Mouse (Mus musculus): Measurements from ENCODE around the gene Dock2.
"Not testable (repeated sequence)": the region's sequence is repeated elsewhere in the genome, so short reads cannot be mapped to it uniquely, and the experiment has no call there.

The Dock2 gene

GRCm38 (mm10) chr11:34290265-34290664, 493.4 kb downstream of the Dock2 start:
- DNase-seq (ENCODE audit: low spot score) = no peak

GRCm38 (mm10) chr11:34284124-34284808, 499.4 kb downstream of the Dock2 start:
- DNase-seq (ENCODE audit: low spot score) = no peak

GRCm38 (mm10) chr11:34277047-34277445, 506.6 kb downstream of the Dock2 start:
- DNase-seq (ENCODE audit: low spot score) = no peak

GRCm38 (mm10) chr11:34276363-34277046, 507.2 kb downstream of the Dock2 start:
- no peak for DNase-seq (ENCODE audit: low spot score)

GRCm38 (mm10) chr11:34275941-34276340, 507.8 kb downstream of the Dock2 start:
- no peak for DNase-seq (ENCODE audit: low spot score)

GRCm38 (mm10) chr11:34272016-34272415, 511.7 kb downstream of the Dock2 start:
- DNase-seq (ENCODE audit: low spot score) = no peak

- DNase-seq (ENCODE audit: low spot score) = no peak
Observed at GRCm38 (mm10) chr11:34264099-34264498, 519.6 kb downstream of the Dock2 start.

- DNase-seq (ENCODE audit: low spot score) = no peak
Observed at GRCm38 (mm10) chr11:34258849-34259469, 524.7 kb downstream of the Dock2 start.

GRCm38 (mm10) chr11:34257548-34258189, 526.0 kb downstream of the Dock2 start:
- DNase-seq (ENCODE audit: low spot score) = no peak

- no peak for DNase-seq (ENCODE audit: low spot score)
Observed at GRCm38 (mm10) chr11:34242979-34243378, 540.7 kb downstream of the Dock2 start.

- no peak for DNase-seq (ENCODE audit: low spot score)
Observed at GRCm38 (mm10) chr11:34240252-34240651, 543.4 kb downstream of the Dock2 start.

GRCm38 (mm10) chr11:34239691-34240090, 544.0 kb downstream of the Dock2 start:
- no peak for DNase-seq (ENCODE audit: low spot score)

- DNase-seq (ENCODE audit: low spot score) = no peak
Observed at GRCm38 (mm10) chr11:34236885-34237284, 546.8 kb downstream of the Dock2 start.

- no peak for DNase-seq (ENCODE audit: low spot score)
Observed at GRCm38 (mm10) chr11:34236091-34236759, 547.5 kb downstream of the Dock2 start.

GRCm38 (mm10) chr11:34228758-34229364, 554.8 kb downstream of the Dock2 start:
- peak; percentile 19 for DNase-seq (ENCODE audit: low spot score)

- DNase-seq (ENCODE audit: low spot score) = no peak
Observed at GRCm38 (mm10) chr11:34227180-34227579, 556.5 kb downstream of the Dock2 start.

GRCm38 (mm10) chr11:34220596-34220995, 563.1 kb downstream of the Dock2 start:
- not testable (repeated sequence) for DNase-seq (ENCODE audit: low spot score)

GRCm38 (mm10) chr11:34212853-34213252, 570.8 kb downstream of the Dock2 start:
- DNase-seq (ENCODE audit: low spot score) = peak; percentile 20

GRCm38 (mm10) chr11:34207989-34208388, 575.7 kb downstream of the Dock2 start, which contains the start of gene Foxi1:
TSS of gene Foxi1 (minus strand) at chr11:34208089.
- DNase-seq (ENCODE audit: low spot score) = no peak

- DNase-seq (ENCODE audit: low spot score) = no peak
Observed at GRCm38 (mm10) chr11:34202769-34203168, 580.9 kb downstream of the Dock2 start.

GRCm38 (mm10) chr11:34195142-34195541, 588.5 kb downstream of the Dock2 start:
- DNase-seq (ENCODE audit: low spot score) = no peak
